Mouse (Mus musculus) heart, adult 2 months (tissue): Measurements from ENCODE around the gene Dzank1. TPM values are rescaled to one million over a fixed set of nuclear protein-coding genes. Genes with fewer than 3 reads are reported as not detected.

Experiments
- DNase-seq, 2 experiments: peaks; one replicate each; pipeline ENCODE4 v3.0.0; 2021
- H3K27ac ChIP-seq: fragments of 200-600 bp; 2 replicates; pipeline ENCODE4 v1.8.1; 2022
- H3K27me3 ChIP-seq: fragments of 200-500 bp; 2 replicates; pipeline ENCODE4 v1.6.1; 2012; ENCODE audit warnings: mild to moderate bottlenecking, low read length, inconsistent platforms, mixed read lengths; ENCODE audit not compliant: control insufficient read depth, insufficient read depth
- H3K36me3 ChIP-seq: fragments of 200-500 bp; 2 replicates; pipeline ENCODE4 v1.6.1; 2012; ENCODE audit warnings: low read length, inconsistent platforms; ENCODE audit not compliant: control insufficient read depth, insufficient read depth
- H3K4me1 ChIP-seq: fragments of 200-500 bp; 2 replicates; pipeline ENCODE4 v1.6.1; 2011; ENCODE audit warnings: low read length; ENCODE audit not compliant: control insufficient read depth, insufficient read depth
- H3K4me3 ChIP-seq: fragments of 200-600 bp; 2 replicates; pipeline ENCODE4 v1.8.1; 2022
- H3K79me2 ChIP-seq: fragments of 200-500 bp; replicated peaks from 2 replicates; pipeline ENCODE4 v1.6.1; 2012; ENCODE audit warnings: mild to moderate bottlenecking, inconsistent platforms, low read length, moderate library complexity, mixed read lengths; ENCODE audit not compliant: control insufficient read depth, insufficient read depth
- H3K9ac ChIP-seq: fragments of 200-500 bp; 2 replicates; pipeline ENCODE4 v1.6.1; 2012; ENCODE audit warnings: low read depth, mild to moderate bottlenecking, control low read depth, inconsistent platforms, low read length, mixed read lengths
- CTCF ChIP-seq: fragments of 200-600 bp; IDR thresholded peaks from 2 replicates; pipeline ENCODE4 v1.8.1; 2022; ENCODE audit warnings: antibody characterized with exemption, mild to moderate bottlenecking, moderate library complexity
- EP300 ChIP-seq: fragments of 200-500 bp; IDR thresholded peaks from 2 replicates; pipeline ENCODE4 v1.6.1; 2011; ENCODE audit warnings: low read depth, low read length, control low read depth; ENCODE audit not compliant: insufficient read depth
- POLR2A ChIP-seq: fragments of 200-500 bp; IDR thresholded peaks from 2 replicates; pipeline ENCODE4 v1.6.1; 2011; ENCODE audit warnings: mild to moderate bottlenecking, low read depth, low read length, control low read depth; ENCODE audit not compliant: insufficient read depth
- WGBS: fragments of 180-500 bp; shearing (Covaris S2); methylation state at CpG from one replicate; pipeline ENCODE4 v1.1.7; 2018; 5-methylcytosine and 5-hydroxymethylcytosine counted together
- intact Hi-C: fragments of 180-260 bp; cut with DNase I; formaldehyde crosslinking; loops from one replicate; pipeline ENCODE4 v1.15.1; 2025
- polyA plus RNA-seq: library from polyadenylated mRNA; depleted of rRNA; stranded (reverse); fragments of >200 nt; gene quantifications from 2 replicates; pipeline ENCODE4 v1.2.3, GENCODE M21; 2012
- total RNA-seq, 2 experiments: library from RNA; stranded (reverse); gene quantifications; 2 replicates each; pipeline ENCODE4 v1.2.3; 2021

Gene Dzank1
- total and polyA plus RNA-seq, 3 experiments, result 0.49 to 0.66 (median 0.63) TPM

DNA sequence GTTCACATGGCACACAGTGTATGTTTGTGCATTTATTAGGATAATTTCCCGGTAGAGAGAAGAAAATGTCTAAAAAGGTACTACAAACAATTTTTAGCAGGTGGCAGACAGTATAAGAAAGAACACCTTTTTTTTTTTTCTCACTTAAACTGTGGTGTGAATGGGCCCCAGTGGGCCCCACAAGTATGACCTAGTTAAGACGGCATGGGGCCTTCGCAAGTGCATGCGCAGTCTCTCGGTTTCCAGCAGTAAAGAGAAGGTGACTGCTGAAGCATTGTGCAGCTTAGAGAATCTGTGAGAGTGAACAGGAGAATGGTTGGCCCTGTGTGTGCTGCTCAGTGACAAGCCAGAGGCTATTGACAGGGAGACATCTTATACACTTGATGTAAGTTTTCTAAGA lies 37.9 kb downstream of the Dzank1 start:
- 83% methylated on average over 5 of the region's 5 CpGs for WGBS
- Histone ChIP-seq H3K4me1 (no peaks in the 10 kb centered on the region), H3K79me2 (no peaks in the 10 kb centered on the region), H3K4me3 (no peak overlapping the region), H3K9ac (no peak overlapping the region), H3K27ac (no peak overlapping the region), H3K36me3 (no peaks in the 10 kb centered on the region), H3K27me3 (no peaks in the 10 kb centered on the region)
- intact Hi-C loops, result no loop called here
- TF ChIP-seq POLR2A, result no peak
- DNase-seq, result no peak

- intact Hi-C loops, result no loop called here
- TF ChIP-seq POLR2A (no peak), EP300 (no peak), CTCF (no peak)
- Histone ChIP-seq H3K4me3 (no peak overlapping the region), H3K4me1 (no peaks in the 10 kb centered on the region), H3K9ac (no peak overlapping the region), H3K27me3 (no peaks in the 10 kb centered on the region), H3K79me2 (no peaks in the 10 kb centered on the region), H3K27ac (no peak overlapping the region), H3K36me3 (no peaks in the 10 kb centered on the region)
- DNase-seq, result no peak
- 75% methylated on average over 6 of the region's 6 CpGs for WGBS
Measured at GRCm38 (mm10) chr2:144487476-144487875, 39.7 kb downstream of the Dzank1 start.

- no peaks in the 10 kb centered on the region for H3K27me3 ChIP-seq
- no peak overlapping the region; the same call in 1 of the 2 replicates for H3K27ac ChIP-seq
- H3K79me2 ChIP-seq, result no peaks in the 10 kb centered on the region
- 57% methylated on average over 7 of the region's 7 CpGs for WGBS
- H3K9ac ChIP-seq, result no peak overlapping the region
- H3K36me3 ChIP-seq, result no peaks in the 10 kb centered on the region
- no peak overlapping the region for H3K4me3 ChIP-seq
- TF ChIP-seq CTCF (no peak), EP300 (no peak), POLR2A (no peak)
- intact Hi-C loops, result no loop called here
- peak in 1 of 2 experiments; percentile 8 for DNase-seq
- no peaks in the 10 kb centered on the region for H3K4me1 ChIP-seq
Measured at GRCm38 (mm10) chr2:144485439-144485838, 41.8 kb downstream of the Dzank1 start.

- Histone ChIP-seq H3K4me3 (no peak overlapping the region), H3K36me3 (no peaks in the 10 kb centered on the region), H3K27me3 (no peaks in the 10 kb centered on the region), H3K79me2 (no peaks in the 10 kb centered on the region), H3K4me1 (no peaks in the 10 kb centered on the region; the same call in 1 of the 2 replicates), H3K27ac (no peak overlapping the region), H3K9ac (no peak overlapping the region)
- DNase-seq, result no peak
- 41% methylated on average over 1 of the region's 1 CpGs for WGBS
- TF ChIP-seq CTCF (no peak), EP300 (no peak), POLR2A (no peak)
- intact Hi-C loops, result no loop called here
Measured at GRCm38 (mm10) chr2:144484084-144484483, 43.1 kb downstream of the Dzank1 start.

- peak; percentile 24 to 48 for DNase-seq
- Histone ChIP-seq H3K36me3 (no peaks in the 10 kb centered on the region), H3K4me1 (no peaks in the 10 kb centered on the region; the same call in 1 of the 2 replicates), H3K27me3 (no peaks in the 10 kb centered on the region), H3K27ac (peak overlapping the region; percentile 15; the same call in 1 of the 2 replicates), H3K9ac (no peak overlapping the region), H3K4me3 (no peak overlapping the region), H3K79me2 (no peaks in the 10 kb centered on the region)
- TF ChIP-seq EP300 (no peak), POLR2A (no peak), CTCF (no peak)
- 72% methylated on average over 2 of the region's 2 CpGs for WGBS
- intact Hi-C loops, result no loop called here
Measured at GRCm38 (mm10) chr2:144479421-144479820, 47.8 kb downstream of the Dzank1 start.

DNA sequence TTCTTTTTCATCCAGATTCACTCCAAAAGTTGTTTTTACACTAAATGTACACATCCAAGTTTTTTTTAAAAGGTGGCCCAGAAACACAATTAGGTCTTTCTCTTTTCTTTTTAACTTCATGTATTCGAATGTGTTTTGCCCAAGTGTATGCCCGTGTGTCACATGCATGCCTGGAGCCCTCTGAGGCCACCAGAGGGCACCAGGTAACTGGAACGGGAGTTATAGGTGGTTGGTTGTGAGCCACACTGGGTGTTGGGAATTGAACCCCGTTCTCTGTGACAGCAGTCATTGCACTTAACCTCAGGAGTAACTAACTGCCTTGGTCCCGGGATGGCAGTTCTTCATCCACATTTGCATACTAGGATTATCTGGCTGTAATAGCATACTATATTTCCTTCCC lies 60.0 kb downstream of the Dzank1 start:
- H3K27ac ChIP-seq, result no peak overlapping the region
- H3K9ac ChIP-seq, result no peak overlapping the region
- no peaks in the 10 kb centered on the region for H3K27me3 ChIP-seq
- no peaks in the 10 kb centered on the region for H3K4me1 ChIP-seq
- whole genome bisulfite sequencing, result 57% methylated on average over 5 of the region's 5 CpGs
- intact Hi-C loops, result no loop called here
- no peaks in the 10 kb centered on the region for H3K79me2 ChIP-seq
- H3K36me3 ChIP-seq, result no peaks in the 10 kb centered on the region
- DNase-seq, result no peak
- no peak overlapping the region for H3K4me3 ChIP-seq
- no peak for TF ChIP-seq EP300
- no peak for TF ChIP-seq POLR2A
- TF ChIP-seq CTCF, result peak; percentile 49
